Mouse (Mus musculus) C2C12 (cell line): ENCODE data around the gene Ctnnbl1.

ENCODE experiments used
- CTCF ChIP-seq: IDR thresholded peaks from one replicate; pipeline ENCODE4 v1.5.1; 2011; ENCODE audit not compliant: control insufficient read depth, insufficient read depth, insufficient read length
- MYOG ChIP-seq: IDR thresholded peaks from one replicate; pipeline ENCODE4 v1.6.1; 2011; ENCODE audit not compliant: control insufficient read depth, insufficient read length; ENCODE audit errors: extremely low read depth

DNA sequence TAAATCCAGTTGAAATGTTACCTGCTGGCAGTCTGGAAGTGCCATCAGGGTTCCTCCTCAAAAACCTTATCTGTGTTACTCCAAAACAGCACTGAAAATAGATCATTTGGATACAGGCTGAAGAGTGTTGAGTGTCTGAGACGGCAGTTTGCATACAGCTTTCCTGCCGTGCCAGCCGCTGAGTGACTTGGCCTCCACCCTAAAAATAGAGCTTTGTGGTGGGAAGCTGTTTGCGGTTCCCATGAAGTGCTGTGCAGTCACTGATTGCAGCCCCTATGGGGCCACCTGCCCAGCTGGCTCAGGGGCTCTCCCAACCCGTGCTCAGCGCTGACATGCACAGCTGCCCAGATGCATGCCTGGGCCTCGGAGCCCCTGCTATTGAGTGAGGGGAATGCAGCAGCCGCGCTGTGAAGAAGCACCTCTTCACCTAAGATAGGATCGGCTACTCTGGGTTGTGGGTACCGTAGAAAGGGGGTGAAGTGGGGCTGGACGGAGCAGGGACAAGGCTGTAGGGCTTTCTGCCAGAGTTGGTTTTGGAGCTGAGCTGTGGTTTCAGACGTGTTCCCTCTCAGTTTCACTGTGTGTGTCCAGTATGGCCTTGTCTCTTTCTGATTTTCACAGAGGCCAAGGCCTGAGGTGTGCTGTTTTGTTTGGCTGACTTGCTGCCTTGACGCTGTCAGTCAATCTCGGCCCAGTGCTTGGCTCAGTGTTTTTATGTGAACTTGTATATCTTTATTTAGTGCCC is 81.5 kb downstream of the Ctnnbl1 start:
- TF ChIP-seq CTCF (no peak), MYOG (no peak)
